Mouse (Mus musculus) hindbrain, embryonic 16.5 days (tissue): ENCODE data around the gene Tunar. TPM values are rescaled to one million over a fixed set of nuclear protein-coding genes. Genes with fewer than 3 reads are reported as not detected.

ENCODE experiments used
- ATAC-seq: fragments of 200-750 bp; cut with Nextera tagmentation; 2 replicates; pipeline ENCODE4 v1.8.0; 2017; ENCODE audit warnings: moderate TSS enrichment, moderate library complexity
- H3K27ac ChIP-seq: fragments of 300-500 bp; sonication (generic); 2 replicates; pipeline ENCODE4 v1.5.1; 2014; ENCODE audit warnings: low read depth, mild to moderate bottlenecking, control low read depth, low read length, moderate library complexity
- H3K27me3 ChIP-seq: fragments of 300-500 bp; sonication (generic); replicated peaks from 2 replicates; pipeline ENCODE4 v1.6.1; 2014; ENCODE audit warnings: low read length; ENCODE audit not compliant: control insufficient read depth, insufficient read depth
- H3K36me3 ChIP-seq: fragments of 300-500 bp; sonication (generic); 2 replicates; pipeline ENCODE4 v1.6.1; 2014; ENCODE audit warnings: mild to moderate bottlenecking, low read length, moderate library complexity, mixed read lengths; ENCODE audit not compliant: control insufficient read depth, insufficient read depth
- H3K4me1 ChIP-seq: fragments of 300-500 bp; sonication (generic); 2 replicates; pipeline ENCODE4 v1.6.1; 2014; ENCODE audit warnings: low read depth, low read length; ENCODE audit not compliant: control insufficient read depth, insufficient read depth
- H3K4me2 ChIP-seq: fragments of 300-500 bp; sonication (generic); 2 replicates; pipeline ENCODE4 v1.6.1; 2014; ENCODE audit warnings: mild to moderate bottlenecking, low read length, control low read depth, moderate library complexity
- H3K4me3 ChIP-seq: fragments of 300-500 bp; sonication (generic); 2 replicates; pipeline ENCODE4 v1.5.1; 2014; ENCODE audit warnings: mild to moderate bottlenecking, low read length, control low read depth, moderate library complexity
- H3K9ac ChIP-seq: fragments of 300-500 bp; sonication (generic); 2 replicates; pipeline ENCODE4 v1.6.1; 2014; ENCODE audit warnings: low read depth, mild to moderate bottlenecking, control low read depth, low read length, moderate library complexity
- H3K9me3 ChIP-seq: fragments of 300-500 bp; sonication (generic); 2 replicates; pipeline ENCODE4 v1.6.1; 2014; ENCODE audit warnings: mild to moderate bottlenecking, low read length, moderate library complexity; ENCODE audit not compliant: control insufficient read depth
- WGBS: fragments of 180-500 bp; shearing (Covaris S2); extraction: QIAGEN DNeasy Blood & Tissue Kit; methylation state at CpG from one replicate; pipeline ENCODE4 v1.1.7; 2014; 5-methylcytosine and 5-hydroxymethylcytosine counted together
- polyA plus RNA-seq: library from polyadenylated mRNA; unstranded; fragments of >200 nt; fragmentation: Nextera tagmentation; extraction: Ambion mirVana; gene quantifications from 2 replicates; pipeline ENCODE4 v1.2.1, GENCODE M21; 2015

Tunar gene
- 26.3 and 28.6 TPM in 2 replicates for polyA plus RNA-seq

GRCm38 (mm10) chr12:105333570-105333969 is at the start of gene Tunar:
Gene Tunar (plus strand): TSS chr12:105333870.
- H3K27me3 ChIP-seq, result no peaks in the 10 kb centered on the region
- H3K36me3 ChIP-seq, result no peaks in the 10 kb centered on the region
- 87% methylated on average over 2 of the region's 2 CpGs for whole genome bisulfite sequencing
- no peak within 1 kb of the TSS for H3K27ac ChIP-seq
- H3K9me3 ChIP-seq, result no peaks in the 10 kb centered on the region
- no peak within 1 kb of the TSS for H3K4me3 ChIP-seq
- no peak for ATAC-seq
- H3K4me2 ChIP-seq, result no peak within 1 kb of the TSS
- peaks cover 7% of the 10 kb centered on the region for H3K4me1 ChIP-seq
- no peak within 1 kb of the TSS for H3K9ac ChIP-seq

- H3K27ac ChIP-seq, result no peak overlapping the region
- H3K27me3 ChIP-seq, result no peaks in the 10 kb centered on the region
- no peak overlapping the region for H3K4me3 ChIP-seq
- WGBS, result 57% methylated on average over 5 of the region's 5 CpGs
- no peaks in the 10 kb centered on the region for H3K4me1 ChIP-seq
- H3K4me2 ChIP-seq, result no peak overlapping the region
- ATAC-seq, result peak; percentile 40; the same call in 1 of the 2 replicates
- H3K9me3 ChIP-seq, result no peaks in the 10 kb centered on the region; the same call in 1 of the 2 replicates
- H3K36me3 ChIP-seq, result no peaks in the 10 kb centered on the region
- no peak overlapping the region for H3K9ac ChIP-seq
Measured at GRCm38 (mm10) chr12:105312571-105313035, 21.1 kb upstream of the Tunar start.

- Histone ChIP-seq H3K27ac (no peak overlapping the region), H3K4me2 (no peak overlapping the region), H3K36me3 (no peaks in the 10 kb centered on the region), H3K9ac (no peak overlapping the region), H3K27me3 (no peaks in the 10 kb centered on the region), H3K9me3 (no peaks in the 10 kb centered on the region), H3K4me1 (no peaks in the 10 kb centered on the region), H3K4me3 (no peak overlapping the region)
- WGBS, result 89% methylated on average over 1 of the region's 1 CpGs
- no peak for ATAC-seq
Measured at GRCm38 (mm10) chr12:105314328-105314727, 19.3 kb upstream of the Tunar start.

- no peak overlapping the region for H3K4me3 ChIP-seq
- H3K9ac ChIP-seq, result no peak overlapping the region
- H3K4me1 ChIP-seq, result no peaks in the 10 kb centered on the region
- 31% methylated on average over 6 of the region's 6 CpGs for WGBS
- H3K9me3 ChIP-seq, result peaks cover 2% of the 10 kb centered on the region; the same call in 1 of the 2 replicates
- no peak overlapping the region for H3K4me2 ChIP-seq
- no peak overlapping the region for H3K27ac ChIP-seq
- H3K27me3 ChIP-seq, result no peaks in the 10 kb centered on the region
- no peaks in the 10 kb centered on the region for H3K36me3 ChIP-seq
- ATAC-seq, result no peak
Measured at GRCm38 (mm10) chr12:105322160-105322559, 11.5 kb upstream of the Tunar start.

GRCm38 (mm10) chr12:105327051-105327450 is 6.6 kb upstream of the Tunar start:
- H3K27me3 ChIP-seq, result no peaks in the 10 kb centered on the region
- peaks cover under 1% of the 10 kb centered on the region; the same call in 1 of the 2 replicates for H3K9me3 ChIP-seq
- H3K36me3 ChIP-seq, result no peaks in the 10 kb centered on the region
- no peaks in the 10 kb centered on the region; the same call in 1 of the 2 replicates for H3K4me1 ChIP-seq
- WGBS, result 77% methylated on average over 5 of the region's 5 CpGs
- H3K4me2 ChIP-seq, result no peak overlapping the region
- H3K4me3 ChIP-seq, result no peak overlapping the region
- no peak overlapping the region for H3K9ac ChIP-seq
- no peak overlapping the region for H3K27ac ChIP-seq
- no peak for ATAC-seq

GRCm38 (mm10) chr12:105328396-105328795 is 5.3 kb upstream of the Tunar start:
- no peak overlapping the region for H3K4me2 ChIP-seq
- no peaks in the 10 kb centered on the region; the same call in 1 of the 2 replicates for H3K4me1 ChIP-seq
- H3K9ac ChIP-seq, result no peak overlapping the region
- no peaks in the 10 kb centered on the region for H3K27me3 ChIP-seq
- 66% methylated on average over 11 of the region's 11 CpGs for WGBS
- H3K27ac ChIP-seq, result no peak overlapping the region
- no peak overlapping the region for H3K4me3 ChIP-seq
- no peaks in the 10 kb centered on the region for H3K36me3 ChIP-seq
- no peaks in the 10 kb centered on the region; the same call in 1 of the 2 replicates for H3K9me3 ChIP-seq
- ATAC-seq, result no peak

- no peak; the same call in 1 of the 2 replicates for ATAC-seq
- Histone ChIP-seq H3K9me3 (no peaks in the 10 kb centered on the region), H3K9ac (peak overlapping the region; percentile 82), H3K4me3 (peak overlapping the region; percentile 70), H3K27ac (peak overlapping the region; percentile 81), H3K4me1 (peaks cover 9% of the 10 kb centered on the region), H3K27me3 (no peaks in the 10 kb centered on the region), H3K4me2 (peak overlapping the region; percentile 84), H3K36me3 (no peaks in the 10 kb centered on the region)
- WGBS, result 10% methylated on average over 8 of the region's 8 CpGs
Measured at GRCm38 (mm10) chr12:105336094-105336420, 2.4 kb downstream of the Tunar start.

GRCm38 (mm10) chr12:105336421-105337289 is 3.0 kb downstream of the Tunar start:
- peak overlapping the region; percentile 82 for H3K9ac ChIP-seq
- no peaks in the 10 kb centered on the region for H3K36me3 ChIP-seq
- peaks cover 9% of the 10 kb centered on the region for H3K4me1 ChIP-seq
- H3K9me3 ChIP-seq, result no peaks in the 10 kb centered on the region
- ATAC-seq, result peak; percentile 96
- H3K27me3 ChIP-seq, result no peaks in the 10 kb centered on the region
- peak overlapping the region; percentile 84 for H3K4me2 ChIP-seq
- H3K4me3 ChIP-seq, result peak overlapping the region; percentile 70
- WGBS, result 1% methylated on average over 49 of the region's 77 CpGs
- peak overlapping the region; percentile 81 for H3K27ac ChIP-seq

- Histone ChIP-seq H3K27ac (peak overlapping the region; percentile 81), H3K9me3 (no peaks in the 10 kb centered on the region), H3K4me1 (peaks cover 10% of the 10 kb centered on the region), H3K4me3 (peak overlapping the region; percentile 70), H3K9ac (peak overlapping the region; percentile 82), H3K4me2 (peak overlapping the region; percentile 84), H3K27me3 (no peaks in the 10 kb centered on the region), H3K36me3 (no peaks in the 10 kb centered on the region)
- 0 out of 2 replicates have a peak, but pooled peaks have one; percentile 10 for ATAC-seq
- 4% methylated on average over 28 of the region's 31 CpGs for WGBS
Measured at GRCm38 (mm10) chr12:105337290-105338005, 3.8 kb downstream of the Tunar start.
